Mouse (Mus musculus) T-cell, adult 2 months (primary cell): Measurements from ENCODE around the gene Ebi3.

Experiments
- DNase-seq: peaks from one replicate; pipeline ENCODE4 v3.0.0; 2022; ENCODE audit warnings: low spot score

The Ebi3 gene

GRCm38 (mm10) chr17:56005415-56006061 is 53.1 kb downstream of the Ebi3 start, which contains the start of the genes Stap2 and Mpnd:
Stap2 (minus strand) TSS chr17:56005584.
Mpnd (plus strand) TSS chr17:56005711.
- DNase-seq = no peak
